Comparison of ENCODE assay signal across 14 mouse cellular contexts in genomic region chr4:77155561-77155960, GRCm38 (mm10).
DNase-seq lines count a peak whose midpoint lies in the region; ATAC-seq and TF ChIP-seq lines count a peak whose summit lies in the region.
"Had no signal": no experiment of that assay in that cellular context is flagged by ENCODE, and none has a peak within 500 bp of the region (broad histone marks: within the 10 kb centered on the region; RNA-seq: fewer than 3 reads in every experiment).

No protein-coding gene starts in this region.

- 68% methylated on average over 2 of the region's 2 CpGs for WGBS in midbrain, postnatal 0 days
- 88% methylated on average over 2 of the region's 2 CpGs for WGBS in midbrain, embryonic 10.5 days
- 85% methylated on average over 2 of the region's 2 CpGs for WGBS in thymus, adult 2 months

- H3K4me1 ChIP-seq in midbrain, postnatal 0 days (ENCODE audit: insufficient read depth, low read length), result no peaks in the 10 kb centered on the region
- H3K4me1 ChIP-seq in midbrain, embryonic 10.5 days, result no peaks in the 10 kb centered on the region
- no peaks in the 10 kb centered on the region for H3K4me1 ChIP-seq in thymus, adult 2 months (replicated peaks; ENCODE audit: control insufficient read depth, insufficient read depth, low read length)
- H3K4me1 ChIP-seq: embryonic facial prominence, embryonic 12.5 days; midbrain, embryonic 13.5 days had no signal

- H3K4me2 ChIP-seq in midbrain, postnatal 0 days (ENCODE audit: low read depth, low read length, poor library complexity, severe bottlenecking), result no peak overlapping the region
- H3K4me2 ChIP-seq: embryonic facial prominence, embryonic 12.5 days; midbrain, embryonic 13.5 days had no signal

- TF ChIP-seq POLR2A in thymus, adult 2 months (IDR thresholded peaks at IDR 0.05; ENCODE audit: control insufficient read depth, extremely low read depth, insufficient read depth, low read length, poor library complexity), result no peak

- H3K36me3 ChIP-seq in midbrain, postnatal 0 days (ENCODE audit: insufficient read depth, low read length), result no peaks in the 10 kb centered on the region
- no peaks in the 10 kb centered on the region for H3K36me3 ChIP-seq in midbrain, embryonic 10.5 days
- no peaks in the 10 kb centered on the region for H3K36me3 ChIP-seq in thymus, adult 2 months (ENCODE audit: control insufficient read depth, insufficient read depth, low read length)
- H3K36me3 ChIP-seq: embryonic facial prominence, embryonic 12.5 days; midbrain, embryonic 13.5 days had no signal

- ATAC-seq in midbrain, postnatal 0 days (ENCODE audit: low FRiP score), result no peak
- no peak for ATAC-seq in megakaryocyte progenitor cell, adult 5-6 weeks (replicated peaks; ENCODE audit: poor library complexity)
- ATAC-seq: midbrain, embryonic 13.5 days had no signal

- no peak overlapping the region for H3K4me3 ChIP-seq in midbrain, postnatal 0 days (ENCODE audit: low read depth, low read length)
- no peak overlapping the region for H3K4me3 ChIP-seq in midbrain, embryonic 10.5 days
- H3K4me3 ChIP-seq in thymus, adult 2 months (ENCODE audit: control insufficient read depth, insufficient read depth, low read length), result no peak overlapping the region
- H3K4me3 ChIP-seq: embryonic facial prominence, embryonic 12.5 days; heart, adult 2 months; midbrain, embryonic 13.5 days had no signal

- TF ChIP-seq CTCF in midbrain, postnatal 0 days (IDR thresholded peaks at IDR 0.05), result no peak
- no peak for TF ChIP-seq CTCF in thymus, adult 2 months (IDR thresholded peaks at IDR 0.05; ENCODE audit: borderline replicate concordance, control insufficient read depth, extremely low read depth, insufficient read depth, low read length, poor library complexity)

- H3K9ac ChIP-seq in midbrain, postnatal 0 days (replicated peaks; ENCODE audit: low read length, poor library complexity, severe bottlenecking), result no peak overlapping the region
- H3K9ac ChIP-seq: embryonic facial prominence, embryonic 12.5 days; midbrain, embryonic 13.5 days had no signal

- DNase-seq in midbrain, postnatal 0 days (ENCODE audit: low spot score), result peak; percentile 73
- DNase-seq in midbrain, embryonic 10.5 days (ENCODE audit: low spot score), result no peak
- peak; percentile 71 to 78 for DNase-seq in cerebellum, postnatal 10 days
- DNase-seq in layer of hippocampus, adult 9-10 months (ENCODE audit: low spot score), result peak; percentile 41
- DNase-seq in telencephalon, adult 2 months (ENCODE audit: low read depth, low spot score), result peak; percentile 86
- DNase-seq in kidney, adult 11 months, result no peak
- no peak for DNase-seq in thymus, adult 2 months
- DNase-seq: heart, adult 2 months; heart, postnatal 4 days; kidney, postnatal 25 days; thymus, postnatal 4 days had no signal

- no peaks in the 10 kb centered on the region for H3K9me3 ChIP-seq in midbrain, postnatal 0 days (ENCODE audit: low read length)
- no peaks in the 10 kb centered on the region for H3K9me3 ChIP-seq in midbrain, embryonic 10.5 days (replicated peaks)
- H3K9me3 ChIP-seq: embryonic facial prominence, embryonic 12.5 days; midbrain, embryonic 13.5 days had no signal

- no peak overlapping the region for H3K27ac ChIP-seq in midbrain, postnatal 0 days (ENCODE audit: low read depth, low read length)
- no peak overlapping the region for H3K27ac ChIP-seq in midbrain, embryonic 10.5 days (replicated peaks)
- H3K27ac ChIP-seq in thymus, adult 2 months (ENCODE audit: control insufficient read depth, insufficient read depth, low read length), result no peak overlapping the region
- H3K27ac ChIP-seq: embryonic facial prominence, embryonic 12.5 days; heart, adult 2 months; midbrain, embryonic 13.5 days had no signal

- no peaks in the 10 kb centered on the region for H3K27me3 ChIP-seq in midbrain, postnatal 0 days (ENCODE audit: insufficient read depth, low read length)
- H3K27me3 ChIP-seq in midbrain, embryonic 10.5 days (ENCODE audit: low read depth, poor library complexity, severe bottlenecking), result no peaks in the 10 kb centered on the region
- no peaks in the 10 kb centered on the region for H3K27me3 ChIP-seq in thymus, adult 2 months (ENCODE audit: control insufficient read depth, insufficient read depth, low read length)
- H3K27me3 ChIP-seq: embryonic facial prominence, embryonic 12.5 days; midbrain, embryonic 13.5 days had no signal

Comparison
In these comparisons a context has a peak if more than half of its experiments do, and no peak if none do; other contexts are left out.
1. DNase-seq: peak in midbrain, postnatal 0 days (single experiment), cerebellum, postnatal 10 days (2 of 2), layer of hippocampus, adult 9-10 months (single experiment) and telencephalon, adult 2 months (single experiment); none in midbrain, embryonic 10.5 days (single experiment), kidney, adult 11 months (single experiment) and thymus, adult 2 months (single experiment).